Mouse (Mus musculus) cerebellum, adult 2 months (tissue): ENCODE measurements around the gene Agap1. TPM values are rescaled to one million over a fixed set of nuclear protein-coding genes. Genes with fewer than 3 reads are reported as not detected.

Experiments used
- DNase-seq, 2 experiments: peaks; one replicate each; pipeline ENCODE4 v3.0.0; 2021
- H3K27ac ChIP-seq: fragments of 200-500 bp; 2 replicates; pipeline ENCODE4 v1.5.1; 2012; ENCODE audit warnings: low read length, control low read depth, inconsistent platforms; ENCODE audit not compliant: insufficient read depth
- H3K27me3 ChIP-seq: fragments of 200-500 bp; 2 replicates; pipeline ENCODE4 v1.6.1; 2012; ENCODE audit warnings: inconsistent platforms, mild to moderate bottlenecking, low read length, moderate library complexity; ENCODE audit not compliant: control insufficient read depth, insufficient read depth
- H3K4me1 ChIP-seq: fragments of 200-500 bp; 2 replicates; pipeline ENCODE4 v1.6.1; 2011; ENCODE audit warnings: low read length; ENCODE audit not compliant: control insufficient read depth, insufficient read depth
- H3K4me3 ChIP-seq: fragments of 200-500 bp; replicated peaks from 2 replicates; pipeline ENCODE3; 2011; ENCODE audit warnings: mild to moderate bottlenecking, low read depth, low read length, control low read depth; ENCODE audit not compliant: insufficient read depth
- CTCF ChIP-seq: fragments of 200-500 bp; IDR thresholded peaks from 2 replicates; pipeline ENCODE4 v1.5.1; 2011; ENCODE audit warnings: low read depth, mild to moderate bottlenecking, control low read depth, low read length, moderate library complexity, borderline replicate concordance; ENCODE audit not compliant: insufficient read depth
- POLR2A ChIP-seq: fragments of 200-500 bp; IDR thresholded peaks from 2 replicates; pipeline ENCODE4 v1.6.1; 2011; ENCODE audit warnings: low read length, control low read depth, borderline replicate concordance; ENCODE audit not compliant: insufficient read depth
- WGBS: fragments of 180-500 bp; shearing (Covaris S2); methylation state at CpG from one replicate; pipeline ENCODE4 v1.1.7; 2018; 5-methylcytosine and 5-hydroxymethylcytosine counted together
- polyA plus RNA-seq: library from polyadenylated mRNA; depleted of rRNA; stranded (reverse); fragments of >200 nt; gene quantifications from 2 replicates; pipeline ENCODE4 v1.2.3, GENCODE M21; 2012

The Agap1 gene
- polyA plus RNA-seq, 1 experiment = 82.9 TPM

DNA sequence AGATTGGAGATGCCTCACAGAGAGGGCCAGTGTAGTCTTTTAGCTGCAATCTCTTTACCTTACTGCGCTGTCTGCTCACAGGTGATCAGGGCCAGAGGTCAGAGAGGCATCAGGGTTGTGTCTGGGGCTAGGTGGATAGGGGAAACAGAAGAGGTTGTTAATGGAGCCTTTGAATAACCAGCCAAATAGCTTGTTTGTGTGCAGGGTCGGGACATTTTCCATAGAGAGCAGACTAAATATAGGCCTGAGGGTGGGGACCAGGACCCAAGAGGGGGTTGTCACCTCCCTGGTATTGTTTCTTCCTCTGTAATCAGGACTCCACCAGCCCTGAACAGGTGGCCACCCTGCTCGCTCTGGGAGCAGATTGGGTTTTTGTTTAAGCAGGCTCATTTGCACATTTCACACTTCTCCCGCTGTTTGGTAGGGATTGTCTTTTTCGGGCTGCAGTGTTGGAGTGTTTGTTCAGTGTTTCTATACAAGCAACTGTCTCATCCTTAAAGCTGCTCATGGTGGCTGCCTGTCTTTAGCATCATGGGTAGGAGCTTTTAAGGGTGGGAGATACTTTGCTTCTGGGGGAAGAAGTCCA is 10.9 kb downstream of the Agap1 start:
- Histone ChIP-seq H3K27me3 (no peaks in the 10 kb centered on the region), H3K4me1 (peaks cover 70% of the 10 kb centered on the region), H3K4me3 (no peak overlapping the region), H3K27ac (peak overlapping the region; percentile 40)
- 27% methylated on average over 5 of the region's 5 CpGs for WGBS
- TF ChIP-seq CTCF = no peak
- no peak for TF ChIP-seq POLR2A
- peak; percentile 48 to 54 for DNase-seq

DNA sequence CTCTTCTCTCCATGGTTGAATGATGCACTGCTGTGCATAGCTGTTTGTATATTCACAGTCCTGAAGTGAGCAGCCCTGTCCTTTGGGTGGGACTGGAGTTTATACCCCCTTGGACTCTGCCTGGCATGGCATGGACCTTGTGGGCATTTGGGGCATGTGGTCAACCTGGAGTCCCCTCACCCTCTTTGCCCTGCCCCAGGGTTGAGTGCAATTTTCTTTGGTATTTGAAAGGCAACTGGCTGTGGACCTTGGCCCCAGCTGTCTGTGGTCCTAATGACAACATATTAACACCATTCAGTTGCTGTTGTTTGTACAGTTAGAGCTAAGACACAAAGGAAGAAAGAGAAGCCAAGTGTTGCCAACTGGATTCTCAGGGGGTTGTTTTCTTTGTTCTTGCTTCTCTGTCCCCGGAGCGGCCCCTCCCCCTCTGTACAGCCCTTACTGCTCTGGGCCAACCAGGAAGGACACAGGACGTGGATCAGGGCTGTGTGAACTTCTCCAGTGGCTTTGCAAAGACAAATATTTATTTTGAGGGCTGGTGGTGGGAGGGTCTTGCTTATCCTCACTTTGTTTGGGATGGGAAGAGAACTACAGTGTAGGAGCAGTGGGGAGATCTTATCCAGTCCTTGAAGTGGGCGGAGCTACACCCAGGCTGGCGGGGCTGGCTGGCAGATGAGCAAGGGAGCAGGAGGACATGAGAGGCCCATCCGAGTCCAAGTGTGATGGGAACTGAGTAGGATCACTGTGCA is 12.9 kb downstream of the Agap1 start:
- Histone ChIP-seq H3K27ac (no peak overlapping the region), H3K27me3 (no peaks in the 10 kb centered on the region), H3K4me3 (no peak overlapping the region), H3K4me1 (peaks cover 75% of the 10 kb centered on the region)
- 48% methylated on average over 6 of the region's 6 CpGs for WGBS
- TF ChIP-seq CTCF = no peak
- no peak for TF ChIP-seq POLR2A
- DNase-seq = peak; percentile 28 to 39

DNA sequence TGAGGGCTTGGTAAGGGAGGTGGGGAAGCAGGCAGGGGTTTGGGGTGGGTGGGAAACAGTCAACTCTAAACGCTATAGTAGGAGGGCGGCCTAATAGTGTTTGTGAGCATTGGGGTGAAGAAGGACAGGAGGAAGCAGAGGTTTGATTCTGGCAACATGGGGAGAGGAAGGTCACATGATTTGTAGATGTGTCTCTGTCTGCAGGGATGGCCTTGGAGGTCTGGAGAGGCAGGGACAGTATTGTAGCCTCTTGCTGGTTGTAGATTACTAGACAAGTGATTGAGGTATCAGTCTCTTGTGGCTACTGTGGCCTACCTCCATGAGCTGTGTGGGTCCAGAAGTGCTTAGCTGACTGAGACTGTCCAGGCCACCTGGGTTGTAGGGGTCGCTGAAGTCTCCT is 13.5 kb downstream of the Agap1 start:
- Histone ChIP-seq H3K27me3 (no peaks in the 10 kb centered on the region), H3K4me1 (peaks cover 75% of the 10 kb centered on the region)
- TF ChIP-seq CTCF (no peak), POLR2A (no peak)

DNA sequence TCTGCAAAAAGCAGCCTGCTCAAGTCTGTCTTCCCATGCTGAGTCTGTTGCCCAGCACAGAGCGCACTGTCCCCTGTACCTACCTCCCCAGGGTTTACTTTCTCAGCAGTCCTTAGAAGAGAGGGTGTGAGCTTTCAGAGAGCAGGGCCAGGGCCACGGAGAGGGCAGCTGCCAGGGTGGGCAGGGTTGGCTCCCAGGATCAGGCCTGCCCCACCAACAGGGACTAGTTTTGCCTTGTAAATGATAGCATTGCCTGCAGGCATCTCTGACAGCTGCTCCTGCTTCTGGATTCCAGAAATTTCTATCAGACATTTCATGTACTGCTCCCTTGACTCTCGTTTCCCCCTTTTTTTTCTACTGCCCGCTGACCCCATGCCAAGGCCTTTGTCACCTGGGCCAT is 16.8 kb downstream of the Agap1 start:
- Histone ChIP-seq H3K4me3 (no peak overlapping the region), H3K27ac (no peak overlapping the region), H3K4me1 (peaks cover 71% of the 10 kb centered on the region), H3K27me3 (no peaks in the 10 kb centered on the region)
- 59% methylated on average over 4 of the region's 4 CpGs for WGBS
- DNase-seq = no peak
- TF ChIP-seq POLR2A (no peak), CTCF (no peak)

More for the DNA sequence above, 13.5 kb downstream of the Agap1 start:
- H3K4me3 ChIP-seq = no peak overlapping the region
- no peak overlapping the region for H3K27ac ChIP-seq
- WGBS = 68% methylated on average over 3 of the region's 3 CpGs
- DNase-seq = no peak

DNA sequence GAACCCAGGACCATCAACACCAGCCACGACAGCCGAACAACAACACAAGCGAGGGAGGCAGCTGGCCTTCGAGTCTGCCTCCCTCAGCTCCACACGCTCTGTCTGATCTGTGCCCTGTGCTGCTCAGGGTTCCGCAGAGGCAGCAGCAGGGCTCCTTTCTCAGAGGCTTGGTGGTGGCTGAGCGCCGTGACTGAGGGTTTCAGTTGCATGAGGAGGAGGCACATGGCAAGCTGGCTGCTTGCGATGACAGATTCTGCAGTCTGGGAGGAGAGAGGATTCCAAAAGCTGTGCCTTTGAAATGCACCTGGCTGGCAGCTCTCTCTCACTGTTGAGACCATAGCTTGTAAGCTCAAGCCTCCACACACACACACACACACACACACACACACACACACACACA is 17.3 kb downstream of the Agap1 start:
- Histone ChIP-seq H3K4me1 (peaks cover 69% of the 10 kb centered on the region), H3K27ac (no peak overlapping the region), H3K4me3 (no peak overlapping the region), H3K27me3 (no peaks in the 10 kb centered on the region)
- DNase-seq = peak in 1 of 2 experiments; percentile 37
- TF ChIP-seq CTCF = no peak
- TF ChIP-seq POLR2A = no peak
- WGBS = 22% methylated on average over 9 of the region's 9 CpGs

DNA sequence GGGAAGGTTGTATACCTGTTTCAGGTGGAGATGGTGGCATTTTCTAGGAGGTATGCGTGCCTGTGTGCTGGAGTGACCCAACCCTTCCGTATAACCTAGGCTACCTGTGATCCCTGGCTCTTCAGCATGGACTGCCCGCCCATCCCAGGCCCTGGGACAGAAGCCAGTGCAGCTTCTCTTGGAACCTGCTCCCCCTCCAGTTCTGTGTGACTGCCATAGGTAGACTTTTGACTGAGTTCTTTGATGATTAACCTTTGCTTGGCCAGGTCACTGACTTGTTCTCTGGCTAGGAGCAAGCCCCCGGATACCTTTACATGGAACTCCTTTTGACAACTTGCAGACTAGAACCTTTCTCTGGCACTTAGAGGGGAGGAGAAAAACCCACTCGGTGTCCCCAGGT is 19.3 kb downstream of the Agap1 start:
- no peak overlapping the region for H3K4me3 ChIP-seq
- TF ChIP-seq POLR2A (no peak), CTCF (no peak)
- no peaks in the 10 kb centered on the region for H3K27me3 ChIP-seq
- no peak for DNase-seq
- 55% methylated on average over 5 of the region's 5 CpGs for WGBS
- peaks cover 60% of the 10 kb centered on the region for H3K4me1 ChIP-seq
- H3K27ac ChIP-seq = no peak overlapping the region

DNA sequence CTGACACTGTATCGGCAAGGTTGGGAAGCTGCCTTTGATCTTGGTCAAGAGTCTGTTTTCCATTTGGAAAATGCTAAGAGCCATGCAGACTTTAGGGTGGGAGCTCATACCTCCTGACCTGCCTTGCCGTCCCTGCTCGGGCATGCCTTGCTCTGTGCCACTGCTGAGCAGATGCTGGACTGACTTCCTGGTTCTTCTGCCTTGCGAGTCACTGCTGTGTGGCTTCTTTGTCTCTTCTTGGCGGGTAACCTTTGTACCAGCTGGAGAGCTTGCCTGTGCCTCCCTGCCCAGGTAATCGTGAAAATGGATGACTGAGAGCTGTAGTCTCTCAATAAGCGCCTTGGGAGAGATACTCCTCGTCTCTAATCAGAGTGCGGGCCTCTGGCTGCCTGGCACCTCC is 20.2 kb downstream of the Agap1 start:
- TF ChIP-seq POLR2A (no peak), CTCF (no peak)
- no peak for DNase-seq
- no peak overlapping the region for H3K27ac ChIP-seq
- H3K4me3 ChIP-seq = no peak overlapping the region
- H3K4me1 ChIP-seq = peaks cover 58% of the 10 kb centered on the region
- 37% methylated on average over 9 of the region's 9 CpGs for WGBS
- H3K27me3 ChIP-seq = no peaks in the 10 kb centered on the region

DNA sequence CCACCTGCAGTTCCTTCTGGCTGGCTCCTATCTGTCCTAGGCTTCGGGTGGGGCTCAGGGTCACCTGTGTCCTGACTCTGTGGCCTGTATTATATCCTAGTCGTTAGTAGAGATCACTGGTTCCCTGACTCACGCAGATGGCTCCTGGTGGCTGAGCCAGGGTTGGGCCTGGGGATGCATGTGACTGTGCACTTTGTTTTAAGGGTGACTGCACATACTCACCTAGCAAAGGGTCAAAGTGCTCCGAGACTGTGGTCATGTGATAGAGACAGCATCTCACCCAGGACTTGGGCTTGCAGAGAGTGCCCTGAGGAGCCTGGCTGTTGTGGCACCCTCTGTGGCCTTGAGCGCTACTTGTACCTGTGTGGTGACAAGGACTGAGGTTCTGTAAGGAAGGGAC is 22.4 kb downstream of the Agap1 start:
- Histone ChIP-seq H3K27ac (no peak overlapping the region), H3K4me3 (no peak overlapping the region), H3K4me1 (peaks cover 56% of the 10 kb centered on the region), H3K27me3 (no peaks in the 10 kb centered on the region)
- TF ChIP-seq POLR2A (no peak), CTCF (no peak)
- no peak for DNase-seq
- 80% methylated on average over 5 of the region's 5 CpGs for WGBS
